Mouse (Mus musculus): ENCODE data around the gene Pxdc1. TPM values are rescaled to one million over a fixed set of nuclear protein-coding genes. Genes with fewer than 3 reads are reported as not detected.
A peak's percentile ranks its signal among the peaks of the same experiment; 100 is the strongest.

Pxdc1 gene
- total RNA-seq (2014; fragmentation: Nextera tagmentation) (not detected in 2 replicates), total RNA-seq (2017) (not detected in 2 replicates)

DNA sequence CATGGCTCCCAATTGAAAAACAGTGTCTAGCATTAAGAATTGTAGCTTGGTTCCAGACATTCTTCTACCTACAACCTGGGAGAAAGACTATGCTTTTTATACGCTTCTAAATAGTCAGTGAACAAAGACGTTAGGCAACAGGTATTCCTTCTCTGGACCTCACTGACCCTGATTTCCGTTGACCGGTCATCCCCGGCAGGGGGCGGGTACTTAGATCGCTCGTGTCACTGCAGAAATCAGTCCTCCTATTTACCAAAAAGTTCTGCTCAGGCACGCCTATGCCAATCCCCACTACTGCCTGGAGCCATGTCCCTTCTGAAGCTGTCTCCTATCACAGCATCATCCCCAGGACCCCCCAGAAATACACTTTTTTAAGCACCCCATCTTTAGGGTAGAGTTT, at the start of gene Pxdc1:
Pxdc1 (minus strand) TSS at position 96 of the 400 bp plus-strand sequence.
- no peak for ATAC-seq (replicated peaks; ENCODE audit: poor library complexity, severe bottlenecking)

DNA sequence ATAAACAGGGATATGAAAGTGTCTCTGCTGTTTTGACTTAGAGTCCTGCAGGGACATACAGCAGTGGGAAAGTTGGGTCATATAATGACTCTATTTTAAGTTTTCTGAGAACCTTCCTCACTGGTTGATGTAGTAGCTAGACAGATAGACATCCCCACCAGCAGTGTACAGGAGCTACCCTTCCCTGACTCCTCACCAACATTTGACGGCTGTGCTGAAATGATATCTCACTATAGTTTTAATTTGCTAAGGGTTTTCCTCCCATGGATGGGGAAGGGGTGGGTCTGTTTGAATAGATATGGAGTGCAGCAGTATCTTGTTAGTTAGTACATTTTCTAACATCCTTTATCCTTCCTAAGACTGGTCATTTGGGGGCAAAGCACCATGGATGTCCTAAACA, 47.3 kb upstream of the Pxdc1 start:
- no peak for ATAC-seq (replicated peaks; ENCODE audit: poor library complexity, severe bottlenecking)

DNA sequence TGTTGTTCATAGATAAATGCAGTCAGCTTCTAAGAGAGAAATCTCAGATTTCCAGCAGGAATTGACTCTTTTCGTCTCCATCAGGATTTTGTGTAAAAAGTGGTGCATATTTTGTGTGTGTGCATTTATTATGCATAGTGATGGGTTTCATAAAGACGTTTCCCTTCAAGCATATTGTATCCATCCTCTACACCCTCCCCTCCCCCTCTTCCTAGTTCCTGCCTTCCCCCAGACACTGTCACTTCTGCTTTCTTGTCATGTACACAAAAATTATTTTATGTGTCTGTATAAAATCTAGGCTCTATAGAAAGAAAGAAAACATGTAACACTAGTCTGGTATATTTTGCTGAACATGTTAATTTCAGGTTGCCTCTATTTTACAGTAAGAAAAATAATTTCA, 46.8 kb upstream of the Pxdc1 start:
- no peak; the same call in 1 of the 2 replicates for ATAC-seq (replicated peaks; ENCODE audit: poor library complexity, severe bottlenecking)

DNA sequence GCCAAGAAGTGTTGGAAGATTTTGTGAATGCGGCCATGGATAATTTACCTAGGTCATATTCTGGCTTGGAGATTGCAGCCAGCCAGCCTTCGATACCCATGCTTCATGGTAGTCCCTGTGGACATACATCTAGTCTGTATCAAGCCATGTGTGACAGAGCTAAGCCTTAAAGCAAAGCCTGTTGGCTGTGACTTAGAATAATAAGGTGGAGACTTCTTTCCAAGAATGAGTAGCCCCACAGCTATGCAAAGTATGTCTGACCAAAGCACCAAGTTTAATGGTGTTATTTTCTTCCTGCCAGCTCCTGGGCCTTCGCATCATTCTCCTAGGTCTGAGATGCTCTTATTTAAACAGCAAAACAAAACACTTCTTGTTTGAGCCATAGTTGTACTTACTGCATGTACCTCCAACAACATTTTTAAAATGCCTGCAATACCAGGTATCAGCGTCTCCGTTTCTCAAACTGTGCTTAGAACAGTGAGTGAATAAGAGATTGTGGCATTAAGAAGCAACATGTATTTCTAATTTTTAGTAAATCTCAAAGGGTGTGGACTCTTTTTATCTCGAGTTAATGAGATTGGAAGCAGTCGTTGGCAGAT, 43.5 kb upstream of the Pxdc1 start:
- no peak for ATAC-seq (replicated peaks; ENCODE audit: poor library complexity, severe bottlenecking)

DNA sequence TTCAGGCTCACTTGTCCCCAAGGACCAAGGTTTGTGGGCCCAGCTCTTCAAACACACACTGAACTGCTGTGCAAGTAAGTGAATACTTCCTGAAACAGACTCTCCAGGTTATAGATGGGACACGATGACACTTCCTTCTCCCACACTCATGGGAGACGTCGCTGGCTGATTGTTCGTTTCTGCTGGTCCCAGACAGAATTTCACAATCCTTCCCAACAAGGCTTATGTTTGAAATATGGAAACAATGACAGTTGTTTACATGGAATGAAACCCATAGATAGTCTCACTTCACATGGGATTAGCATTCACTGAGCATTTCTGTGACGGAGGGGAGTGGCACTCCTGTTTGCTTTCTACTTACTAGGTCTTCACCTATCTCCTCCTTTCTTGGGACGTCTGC, 39.8 kb upstream of the Pxdc1 start:
- ATAC-seq (replicated peaks; ENCODE audit: poor library complexity, severe bottlenecking), result no peak; the same call in 1 of the 2 replicates

DNA sequence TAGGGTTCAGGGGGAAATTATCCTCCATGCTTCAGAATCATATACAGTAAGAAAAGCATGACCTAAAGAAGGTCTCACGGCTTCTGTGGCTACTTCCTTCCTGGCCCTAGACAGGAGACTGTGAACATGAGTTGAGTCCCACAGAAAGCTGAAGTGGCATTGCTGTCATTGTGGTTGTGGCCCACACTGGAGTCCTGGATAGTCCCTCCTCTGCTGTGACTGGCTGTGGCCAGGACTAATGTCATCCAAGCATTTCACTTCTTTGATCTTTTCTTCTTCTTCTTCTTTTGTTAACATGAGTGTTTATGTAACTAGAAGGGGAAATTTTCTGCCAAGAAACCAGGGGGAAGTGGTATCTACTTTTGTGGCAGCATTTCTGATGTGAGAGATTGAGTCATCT, 37.8 kb upstream of the Pxdc1 start:
- ATAC-seq (replicated peaks; ENCODE audit: poor library complexity, severe bottlenecking), result peak; percentile 96

DNA sequence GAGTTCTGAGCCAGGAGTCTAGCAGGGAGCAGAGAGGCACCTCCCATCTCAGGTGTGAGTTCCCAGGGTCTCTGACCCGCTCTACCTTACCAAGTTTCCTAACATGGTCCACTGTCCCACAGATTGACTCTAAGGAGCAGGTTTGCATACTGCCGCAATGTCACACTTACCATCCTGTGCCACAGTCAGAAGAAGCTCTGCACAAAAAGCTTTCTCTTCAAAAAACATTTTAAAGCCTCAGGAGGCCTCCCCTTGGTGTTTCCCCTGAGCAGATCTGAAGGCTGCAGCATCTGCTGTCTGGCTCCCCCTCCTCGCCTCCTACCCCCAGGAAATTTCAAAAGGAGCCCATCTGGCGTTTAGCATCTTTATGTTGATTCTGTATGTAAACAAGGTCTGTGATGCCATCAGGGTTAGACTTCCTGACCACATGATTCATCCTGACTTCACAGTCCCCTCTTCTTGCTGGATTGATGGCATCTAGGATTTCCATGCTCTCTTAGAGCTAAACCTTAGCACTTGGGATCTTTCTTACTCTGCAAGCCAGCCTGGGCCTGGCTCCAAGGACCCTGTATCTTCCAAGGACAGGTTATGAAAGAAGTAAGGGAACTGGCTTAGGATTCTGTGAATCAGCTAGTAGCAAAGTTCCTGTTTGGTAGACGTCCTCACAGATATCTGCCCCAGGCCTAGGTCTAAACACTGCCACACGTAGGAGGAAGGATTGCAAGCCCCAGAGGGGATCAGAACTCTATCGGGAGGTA, 31.9 kb upstream of the Pxdc1 start:
- ATAC-seq (replicated peaks; ENCODE audit: poor library complexity, severe bottlenecking), result no peak

DNA sequence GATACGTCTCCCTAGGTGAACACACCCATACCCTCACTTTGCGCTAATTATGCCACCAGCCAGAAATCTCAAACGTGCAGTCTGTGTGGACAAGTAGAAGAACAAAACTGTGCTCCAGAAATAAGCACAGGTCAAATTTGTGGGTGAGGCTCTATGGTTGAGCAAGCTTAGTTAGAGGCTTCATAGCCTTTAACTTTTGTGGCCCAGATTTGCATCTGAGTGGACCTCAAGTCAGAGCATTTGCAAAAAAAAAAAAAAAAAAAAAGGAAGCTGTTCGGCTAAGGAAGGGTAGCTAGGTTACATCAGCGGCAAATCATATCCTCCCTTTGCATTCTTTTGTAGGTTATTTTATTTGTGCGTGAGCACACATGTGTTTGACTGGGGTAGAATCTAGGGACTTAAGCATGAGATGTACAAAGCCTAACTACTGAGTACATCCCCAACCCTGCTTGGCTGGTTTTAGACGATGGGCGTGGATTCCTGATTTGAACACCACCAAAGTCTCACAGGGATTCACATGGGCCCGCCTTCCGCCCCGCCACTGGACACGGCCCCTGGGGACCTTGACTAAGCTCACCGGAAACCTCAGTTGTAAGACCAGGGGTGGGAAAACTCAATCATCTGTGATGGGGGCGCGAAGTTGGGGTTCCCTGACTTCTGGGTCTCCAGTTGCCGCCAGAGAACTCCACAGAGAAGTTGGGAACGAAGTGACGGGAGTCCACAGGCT, 30.6 kb upstream of the Pxdc1 start:
- ATAC-seq (replicated peaks; ENCODE audit: poor library complexity, severe bottlenecking), result 0 out of 2 replicates have a peak, but pooled peaks have one; percentile 27

DNA sequence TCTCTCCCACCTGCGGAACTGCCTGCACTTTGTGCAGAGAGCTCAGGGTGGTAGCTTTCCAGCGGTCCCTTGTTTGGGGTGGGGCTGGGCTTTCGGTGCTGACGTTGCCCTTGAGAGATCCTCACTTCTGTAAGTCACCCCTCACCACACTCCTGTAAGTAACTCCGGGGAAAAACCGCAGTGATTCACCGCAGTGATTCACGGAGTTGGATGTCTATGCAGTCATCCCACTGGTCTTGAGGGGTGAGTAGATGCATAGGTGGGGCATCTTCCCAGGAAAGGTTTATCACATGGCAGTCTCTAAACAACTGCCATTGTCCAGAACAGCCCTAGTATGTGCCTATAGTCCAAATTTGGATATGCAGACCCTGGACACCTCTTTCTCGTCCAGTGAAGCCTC, 30.0 kb upstream of the Pxdc1 start:
- ATAC-seq (replicated peaks; ENCODE audit: poor library complexity, severe bottlenecking), result no peak

DNA sequence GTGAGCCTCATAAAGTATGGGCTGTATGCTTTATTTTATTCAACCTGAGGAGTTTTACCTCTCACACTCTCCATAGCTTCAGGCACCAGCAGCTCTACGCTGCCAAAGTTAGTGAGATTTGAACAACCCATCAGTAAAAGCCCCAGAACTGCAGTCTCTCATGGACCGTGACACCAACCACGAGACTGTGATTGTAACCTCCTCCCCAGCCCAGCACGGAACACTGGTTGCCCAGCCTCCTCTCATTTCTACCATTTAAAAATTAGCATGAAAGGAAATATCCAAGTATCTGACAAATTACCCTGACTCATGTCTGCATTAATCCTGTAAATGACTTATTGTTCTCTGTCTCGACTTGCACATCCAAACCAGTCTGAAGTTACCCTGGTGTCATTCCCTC, 23.2 kb upstream of the Pxdc1 start:
- no peak for ATAC-seq (replicated peaks; ENCODE audit: poor library complexity, severe bottlenecking)

DNA sequence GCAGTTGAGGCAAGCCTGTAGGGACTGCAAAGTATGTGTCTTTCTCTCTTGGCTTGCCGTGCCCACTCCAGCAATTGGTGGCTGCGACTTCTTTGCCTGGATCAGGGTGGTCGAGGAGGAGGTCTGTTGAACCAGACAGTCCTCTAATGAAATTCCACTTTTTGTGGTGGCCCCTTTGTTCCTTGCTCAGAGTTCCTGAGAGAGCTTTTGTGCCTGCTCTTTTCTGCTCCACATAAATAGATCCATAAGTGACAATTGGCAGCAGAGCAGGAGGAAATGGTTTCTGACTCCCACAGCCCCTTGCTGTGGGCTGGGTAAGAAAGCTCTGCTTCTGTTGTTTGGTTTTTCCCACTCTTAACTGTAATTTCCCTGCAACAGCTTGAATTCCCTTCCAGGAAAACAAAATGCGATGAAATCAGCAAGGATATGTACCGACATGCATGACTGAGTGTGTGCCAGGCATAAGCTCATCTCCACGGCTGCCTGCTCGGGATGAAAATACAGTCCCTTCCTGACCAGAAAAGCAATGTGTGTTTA, 22.6 kb upstream of the Pxdc1 start:
- no peak for ATAC-seq (replicated peaks; ENCODE audit: poor library complexity, severe bottlenecking)

DNA sequence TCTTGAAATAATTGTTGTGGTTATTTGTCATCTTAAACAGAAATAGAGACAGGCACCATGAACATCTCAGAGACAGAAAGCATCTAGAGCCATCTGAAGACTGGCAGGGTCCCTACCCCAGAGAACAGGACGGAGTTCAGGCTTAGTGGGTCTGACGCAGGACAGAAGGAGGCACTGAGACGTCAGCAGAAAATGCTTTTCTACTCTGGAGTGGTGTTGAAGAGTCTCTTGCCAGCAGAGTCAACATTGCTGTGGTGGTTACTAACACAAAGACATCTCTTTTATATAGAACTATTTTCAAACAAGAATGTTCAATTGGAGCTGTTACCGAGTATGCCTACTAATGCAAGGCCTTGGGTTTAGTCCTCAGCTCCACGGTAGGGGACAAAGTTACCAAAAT, 20.1 kb upstream of the Pxdc1 start:
- no peak for ATAC-seq (replicated peaks; ENCODE audit: poor library complexity, severe bottlenecking)

DNA sequence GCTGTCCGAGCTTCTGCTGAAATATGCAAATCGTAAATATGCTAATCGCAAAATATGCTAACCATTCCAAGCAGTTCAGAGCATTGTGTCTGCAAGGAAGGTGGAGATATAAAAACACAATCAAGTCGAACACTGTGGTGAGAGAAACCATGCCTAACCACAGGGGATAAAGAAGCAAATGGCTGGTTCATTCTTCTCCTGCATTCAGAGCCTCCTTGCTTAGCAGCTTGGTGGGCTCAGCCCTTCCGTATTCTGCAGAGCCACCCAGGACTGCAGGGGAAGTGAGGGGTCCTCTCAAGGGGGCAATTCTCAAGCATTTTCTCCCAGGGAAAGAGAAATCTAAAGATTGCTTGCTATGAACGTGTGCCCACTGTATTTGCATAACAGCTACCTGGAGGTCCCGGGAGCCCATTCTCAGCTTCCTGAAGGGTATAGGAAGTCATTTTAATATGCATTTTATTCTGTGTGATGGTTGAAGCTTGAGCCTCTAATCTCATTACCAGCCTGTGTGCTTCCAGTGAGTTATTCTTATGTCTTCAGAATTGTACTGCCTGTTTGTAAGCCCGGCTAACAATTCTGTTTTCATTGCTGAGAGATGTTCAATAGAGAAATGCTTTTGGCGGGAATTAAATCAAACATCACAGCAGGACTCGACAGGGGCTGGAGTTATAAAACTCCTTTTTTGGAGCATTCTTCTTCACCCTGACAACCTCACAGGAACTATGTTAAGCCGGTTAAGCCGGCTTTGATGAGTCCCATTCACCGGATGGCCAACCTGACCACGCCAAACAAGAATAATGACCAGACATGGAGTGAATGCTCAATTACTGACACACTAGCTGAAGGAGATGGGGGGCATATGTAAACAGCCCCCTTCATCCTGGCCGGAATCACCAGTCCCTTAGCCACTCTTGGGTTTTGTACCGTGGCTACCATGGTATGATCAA, 16.9 kb upstream of the Pxdc1 start:
- no peak for ATAC-seq (replicated peaks; ENCODE audit: poor library complexity, severe bottlenecking)

DNA sequence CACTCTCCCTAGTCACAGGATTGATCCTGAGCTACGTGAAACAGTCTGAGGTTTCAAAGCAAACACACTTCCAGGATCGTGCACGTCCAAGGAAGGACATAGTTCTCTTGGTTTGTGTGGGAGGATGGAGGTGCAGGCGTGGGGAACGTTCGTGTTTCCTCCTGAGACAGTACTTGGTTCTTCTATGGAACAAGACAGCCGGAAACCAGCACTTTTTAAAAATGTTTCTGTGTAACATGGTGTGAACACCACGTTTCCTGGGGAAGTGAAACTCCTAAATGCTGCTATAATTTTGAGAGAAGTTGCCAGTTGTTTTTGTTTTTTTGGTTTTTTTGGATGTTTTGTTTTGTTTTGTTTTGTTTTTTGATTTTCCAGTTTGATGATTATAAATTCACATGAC, 13.9 kb upstream of the Pxdc1 start:
- peak; percentile 79 for ATAC-seq (replicated peaks; ENCODE audit: poor library complexity, severe bottlenecking)

DNA sequence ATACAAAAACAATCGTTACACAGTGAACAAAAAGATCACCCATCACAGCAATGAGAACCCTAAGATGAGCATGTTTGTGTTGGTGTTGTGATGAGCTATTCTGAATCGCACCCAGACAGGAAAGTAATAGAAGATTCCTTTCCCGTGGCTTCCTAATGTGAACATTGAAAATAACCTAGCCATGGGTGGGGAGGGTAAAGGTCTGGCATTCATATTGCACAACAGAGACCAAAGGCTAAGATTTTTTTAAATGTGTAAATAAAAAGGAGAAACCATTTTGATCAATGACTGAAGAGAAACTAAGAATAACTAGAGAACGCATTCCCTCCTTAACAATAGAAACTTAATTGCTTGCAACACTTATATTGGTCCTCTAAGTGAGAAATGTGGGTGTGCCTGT, 11.8 kb upstream of the Pxdc1 start:
- ATAC-seq (replicated peaks; ENCODE audit: poor library complexity, severe bottlenecking), result no peak

DNA sequence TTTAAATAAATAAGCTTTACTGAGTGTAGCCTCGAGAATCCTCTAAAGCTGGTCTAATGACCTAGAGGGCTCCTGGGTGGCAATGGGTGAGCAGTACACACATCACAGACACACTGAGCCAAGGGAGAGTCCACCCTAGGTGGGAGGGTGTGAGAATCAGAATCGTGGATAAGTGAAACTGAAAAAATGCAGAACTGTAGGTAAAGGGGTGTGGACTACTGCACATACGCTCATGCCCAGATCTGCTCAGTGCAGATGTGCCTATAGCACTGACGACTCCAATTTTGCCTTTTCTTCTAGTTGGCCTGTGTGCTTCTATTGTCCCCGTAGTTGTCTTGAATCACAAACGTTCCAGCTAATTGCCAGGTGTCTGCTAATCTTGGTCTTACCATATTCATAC, 10.5 kb upstream of the Pxdc1 start:
- peak; percentile 12; the same call in 1 of the 2 replicates for ATAC-seq (replicated peaks; ENCODE audit: poor library complexity, severe bottlenecking)

DNA sequence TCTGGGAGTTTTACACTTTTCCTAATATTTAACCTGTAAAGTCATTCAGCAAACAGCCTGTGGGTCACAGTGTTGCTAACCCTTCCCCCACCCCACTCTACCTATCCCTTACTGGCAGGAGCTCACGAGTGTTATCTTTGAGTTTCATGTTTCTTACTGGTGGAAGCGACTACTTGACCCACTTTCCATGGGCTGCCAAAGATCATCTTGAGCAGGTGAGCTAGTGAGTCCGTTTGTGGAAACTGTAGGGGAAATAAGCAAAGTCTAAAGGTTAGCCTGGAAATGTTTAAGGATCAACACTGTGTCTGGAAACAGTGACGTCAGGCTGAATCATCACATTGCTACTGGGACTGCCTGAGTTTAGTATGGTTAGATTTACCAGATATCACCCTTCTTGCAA, 6.2 kb upstream of the Pxdc1 start:
- ATAC-seq (replicated peaks; ENCODE audit: poor library complexity, severe bottlenecking), result no peak

DNA sequence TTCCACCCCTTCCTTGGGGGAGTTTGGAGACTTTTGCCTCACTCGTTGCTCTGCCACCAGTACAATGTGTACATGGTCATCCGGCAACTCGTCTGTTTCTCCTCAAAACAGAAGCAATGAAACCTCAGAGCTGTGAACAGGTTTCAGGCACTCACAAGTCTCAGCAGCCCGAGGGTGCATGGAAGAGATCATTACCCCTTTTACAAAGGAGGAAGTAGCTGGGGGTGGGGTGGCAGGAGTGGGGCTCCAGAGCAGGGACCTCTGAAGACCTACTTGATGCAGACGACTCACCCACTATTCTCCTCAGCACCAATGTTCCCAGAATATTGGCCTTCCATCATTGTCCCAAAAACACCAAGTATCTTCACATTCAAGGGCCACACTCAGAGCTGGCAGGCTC, 3.1 kb upstream of the Pxdc1 start:
- ATAC-seq (replicated peaks; ENCODE audit: poor library complexity, severe bottlenecking), result no peak

DNA sequence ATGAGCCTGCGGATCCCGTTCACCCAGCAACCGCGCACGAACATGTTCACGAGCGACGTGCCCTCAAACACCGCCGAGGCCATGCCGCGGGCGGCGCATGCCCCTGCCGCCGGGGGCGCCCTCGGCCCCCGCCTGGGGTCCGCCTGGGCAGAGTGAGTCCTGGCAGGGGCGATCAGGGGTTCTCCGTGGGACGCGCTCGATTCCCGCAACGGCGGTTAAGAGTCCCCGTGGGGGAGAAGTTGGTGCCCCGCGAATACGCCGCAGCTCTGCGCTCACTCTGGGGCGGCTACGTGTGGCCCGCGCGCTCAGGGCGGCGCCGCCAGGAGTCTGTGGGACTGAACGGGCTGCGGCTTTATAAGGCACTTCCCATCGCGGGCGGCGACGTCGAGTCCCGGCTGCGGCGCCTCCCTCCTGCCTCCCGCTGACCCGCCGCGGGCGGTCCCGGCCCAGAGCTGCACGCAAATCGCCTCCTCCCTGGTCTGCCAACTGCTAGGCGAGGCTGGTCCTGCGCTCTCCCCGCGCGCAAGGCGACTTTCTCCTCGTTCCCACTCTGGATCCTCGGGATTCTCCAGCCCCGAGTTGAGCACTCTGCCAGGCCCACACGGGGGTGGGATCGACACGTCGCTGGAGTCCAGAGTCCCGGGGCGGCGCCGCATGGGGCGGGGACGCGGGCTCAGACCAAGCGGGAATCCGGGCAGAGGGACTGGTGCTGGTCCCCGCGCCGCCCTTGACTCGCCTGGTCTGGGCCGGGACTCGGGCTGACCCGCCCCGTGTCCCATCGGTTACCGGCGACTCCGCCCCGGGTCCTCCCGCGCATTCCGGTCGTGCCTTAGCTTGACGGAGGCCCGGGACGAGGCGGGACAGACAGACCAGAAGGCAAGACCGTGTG, 689 bp downstream of the Pxdc1 start:
- ATAC-seq (replicated peaks; ENCODE audit: poor library complexity, severe bottlenecking), result peak; percentile 74

Data from granulocyte monocyte progenitor cell, adult 5-6 weeks (primary cell).